Mouse (Mus musculus) CH12.LX (cell line): ENCODE measurements at regions not wholly inside any gene's neighbourhood (a gene's known extent, or its start where the extent isn't known, plus 50 kb on each side); places are given as distances from the start of the nearest gene placed in this dataset.

Source experiments
- DNase-seq: peaks from one replicate; pipeline ENCODE4 v3.0.0-alpha.2; 2013; ENCODE audit errors: extremely low read depth
- H3K27ac ChIP-seq: 2 replicates; pipeline ENCODE4 v1.5.1; 2012; ENCODE audit warnings: low read depth, mild to moderate bottlenecking, control low read depth, moderate library complexity; ENCODE audit not compliant: insufficient read depth
- H3K27me3 ChIP-seq: replicated peaks from 2 replicates; pipeline ENCODE3; 2012; ENCODE audit warnings: inconsistent platforms
- H3K36me3 ChIP-seq, 2 experiments: replicated peaks in 1 of 2; 2 replicates each; pipeline versions ENCODE3 to v1.6.1; 2012; ENCODE audit warnings: inconsistent platforms in 1 of 2, low read length in 1 of 2, mild to moderate bottlenecking in 1 of 2, mixed read lengths in 1 of 2, moderate library complexity in 1 of 2; ENCODE audit not compliant: control insufficient read depth in 1 of 2, insufficient read depth in 1 of 2
- H3K4me1 ChIP-seq, 2 experiments: 2 replicates each; pipeline ENCODE4 v1.6.1; 2012; ENCODE audit warnings: inconsistent platforms in 1 of 2, moderate library complexity in 1 of 2; ENCODE audit not compliant: insufficient read depth in 2 of 2, control insufficient read depth in 1 of 2
- H3K4me2 ChIP-seq: 2 replicates; pipeline ENCODE4 v1.6.1; 2012; ENCODE audit warnings: low read depth, mild to moderate bottlenecking, control low read depth; ENCODE audit not compliant: poor library complexity, insufficient read depth, severe bottlenecking
- H3K4me3 ChIP-seq, 3 experiments: fragments of 150-350 bp in 1 of 3; sonication (generic) in 1 of 3; replicated peaks in 1 of 3; 2 replicates each; pipeline versions ENCODE3 to v1.5.1; 2011 to 2012; ENCODE audit warnings: low read depth in 2 of 3, low read length in 2 of 3, mild to moderate bottlenecking in 2 of 3, moderate library complexity in 2 of 3, control low read depth in 1 of 3, improper control_type of control experiment in 1 of 3, inconsistent platforms in 1 of 3, mixed read lengths in 1 of 3; ENCODE audit not compliant: poor library complexity in 1 of 3
- H3K79me2 ChIP-seq: replicated peaks from 2 replicates; pipeline ENCODE4 v1.6.1; 2012; ENCODE audit warnings: mild to moderate bottlenecking, moderate library complexity; ENCODE audit not compliant: control insufficient read depth, poor library complexity, insufficient read depth, severe bottlenecking; ENCODE audit errors: extremely low read depth
- H3K9ac ChIP-seq: 2 replicates; pipeline ENCODE4 v1.6.1; 2012; ENCODE audit warnings: low read depth, mild to moderate bottlenecking, control low read depth, moderate library complexity; ENCODE audit not compliant: insufficient read depth
- H3K9me3 ChIP-seq: replicated peaks from 2 replicates; pipeline ENCODE3; 2012; ENCODE audit warnings: low read length, inconsistent platforms, mixed read lengths
- CHD1 ChIP-seq: IDR thresholded peaks from 2 replicates; pipeline ENCODE4 v1.6.1; 2012; ENCODE audit warnings: low read depth, low read length, improper control_type of control experiment, inconsistent platforms
- CTCF ChIP-seq, 2 experiments: IDR thresholded peaks in 1 of 2; conservative IDR thresholded peaks in 1 of 2; 2 replicates each; pipeline ENCODE4 v1.5.1; 2011 to 2012; ENCODE audit warnings: low read depth in 2 of 2, low read length in 2 of 2, improper control_type of control experiment in 1 of 2, inconsistent platforms in 1 of 2, mild to moderate bottlenecking in 1 of 2, moderate library complexity in 1 of 2
- JUN ChIP-seq: IDR thresholded peaks from 2 replicates; pipeline ENCODE4 v1.6.1; 2011; ENCODE audit warnings: low read depth, mild to moderate bottlenecking, low read length, improper control_type of control experiment, moderate library complexity; ENCODE audit not compliant: insufficient read depth
- MEF2A ChIP-seq: IDR thresholded peaks from 2 replicates; pipeline ENCODE4 v1.6.1; 2014; ENCODE audit warnings: low read depth, mild to moderate bottlenecking, inconsistent platforms, low read length, improper control_type of control experiment, borderline replicate concordance
- POLR2AphosphoS2 ChIP-seq: IDR thresholded peaks from 2 replicates; pipeline ENCODE4 v1.6.1; 2011; ENCODE audit warnings: low read depth, low read length, improper control_type of control experiment
- SMC3 ChIP-seq: IDR thresholded peaks from 2 replicates; pipeline ENCODE4 v1.6.1; 2011; ENCODE audit warnings: low read depth, low read length, improper control_type of control experiment
- USF1 ChIP-seq: IDR thresholded peaks from 2 replicates; pipeline ENCODE4 v1.6.1; 2014; ENCODE audit warnings: low read depth, mild to moderate bottlenecking, inconsistent platforms, low read length, improper control_type of control experiment
- USF2 ChIP-seq: conservative IDR thresholded peaks from 2 replicates; pipeline ENCODE4 v1.6.1; 2011; ENCODE audit warnings: low read depth, low read length, improper control_type of control experiment
- ZC3H11A ChIP-seq: IDR thresholded peaks from 2 replicates; pipeline ENCODE4 v1.6.1; 2012; ENCODE audit warnings: low read depth, mild to moderate bottlenecking, inconsistent platforms, low read length, improper control_type of control experiment
- dilution Hi-C: fragments of 300-500 bp; cut with MboI; formaldehyde crosslinking; loops from 2 replicates; pipeline ENCODE4 v1.14.3; 2020; ENCODE audit warnings: low sequenced_read_pairs; ENCODE audit not compliant: extremely low pct_unique_long_range_greater_than_20kb, extremely low pct_ligation_motif_present
- in situ Hi-C: fragments of 300-500 bp; cut with MboI; formaldehyde crosslinking; loops from 3 replicates; pipeline ENCODE4 v1.14.3; 2019; ENCODE audit warnings: low sequenced_read_pairs, low pct_ligation_motif_present, low pct_unique_long_range_greater_than_20kb, mixed read lengths

DNA sequence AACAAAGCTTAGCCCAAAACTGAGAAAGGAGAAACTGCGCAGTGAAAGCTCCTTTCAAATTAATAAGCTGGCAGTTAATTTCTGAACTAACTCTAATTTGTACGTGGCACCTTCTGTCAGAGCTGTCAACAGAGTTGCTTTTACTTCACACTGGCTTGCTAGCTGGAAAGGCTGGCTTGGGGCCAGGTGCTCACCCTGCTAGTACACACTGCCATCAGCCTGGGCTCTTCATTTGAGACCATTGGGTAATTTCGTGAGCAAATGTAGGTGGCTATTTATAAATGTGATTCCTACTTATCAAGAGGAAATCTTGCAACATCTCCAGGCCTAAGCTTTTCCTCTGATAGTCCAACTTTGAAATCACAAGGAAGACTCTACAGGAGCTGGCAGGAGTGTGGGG lies 244.5 kb upstream of the Tenm2 start:
- DNase-seq, result no peak
- no peaks in the 10 kb centered on the region for H3K79me2 ChIP-seq
- dilution Hi-C loops, result no loop called here

DNA sequence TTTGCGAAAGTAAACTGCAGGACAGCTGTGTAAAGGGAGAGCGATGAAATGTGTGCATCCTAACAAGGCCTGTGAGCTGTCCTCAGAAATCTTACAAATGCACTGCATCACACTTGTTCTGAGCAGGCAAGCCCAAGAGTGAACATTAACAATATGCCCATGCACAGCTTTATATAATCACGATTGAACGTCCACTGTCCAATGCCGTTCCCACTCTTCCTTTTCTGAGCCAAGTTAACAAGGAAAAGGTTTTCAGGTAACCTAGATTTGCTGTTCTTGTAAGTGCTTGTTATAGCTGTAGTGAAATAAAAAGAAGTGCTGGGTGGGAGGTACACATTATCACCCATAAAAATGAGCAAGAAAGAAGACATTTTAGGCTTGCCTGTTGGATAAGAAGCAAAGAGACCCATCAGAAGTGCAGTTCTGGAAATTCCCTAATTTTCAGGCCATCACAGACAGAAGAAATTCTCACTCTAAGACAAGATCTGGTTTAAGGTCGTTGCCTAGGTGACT lies 243.3 kb upstream of the Tenm2 start:
- in situ Hi-C loops, result no loop called here
- Histone ChIP-seq H3K27ac (no peak overlapping the region), H3K4me2 (no peak overlapping the region), H3K27me3 (no peaks in the 10 kb centered on the region), H3K9ac (no peak overlapping the region), H3K4me3 (no peak overlapping the region), H3K79me2 (no peaks in the 10 kb centered on the region), H3K36me3 (no peaks in the 10 kb centered on the region), H3K4me1 (no peaks in the 10 kb centered on the region), H3K9me3 (peaks cover 46% of the 10 kb centered on the region)
- TF ChIP-seq USF2 (no peak), ZC3H11A (no peak), CHD1 (no peak), CTCF (conservative IDR thresholded peaks at IDR 0.05 in 1 of 2, IDR thresholded peaks at IDR 0.05 in 1 of 2; ENCODE audit: low read depth in 2 of 2, low read length in 2 of 2) (no peak), POLR2AphosphoS2 (no peak)
- DNase-seq, result no peak
- dilution Hi-C loops, result no loop called here

More for the DNA sequence above, 244.5 kb upstream of the Tenm2 start:
- Histone ChIP-seq H3K4me1 (no peaks in the 10 kb centered on the region), H3K4me2 (no peak overlapping the region), H3K9me3 (peaks cover 46% of the 10 kb centered on the region), H3K9ac (no peak overlapping the region), H3K27ac (no peak overlapping the region), H3K27me3 (no peaks in the 10 kb centered on the region), H3K36me3 (no peaks in the 10 kb centered on the region)
- in situ Hi-C loops, result no loop called here
- no peak for TF ChIP-seq SMC3
- no peak for TF ChIP-seq JUN
- no peak for TF ChIP-seq USF1
- TF ChIP-seq, all 38 proteins: peak for 0
- no peak overlapping the region for H3K4me3 ChIP-seq

DNA sequence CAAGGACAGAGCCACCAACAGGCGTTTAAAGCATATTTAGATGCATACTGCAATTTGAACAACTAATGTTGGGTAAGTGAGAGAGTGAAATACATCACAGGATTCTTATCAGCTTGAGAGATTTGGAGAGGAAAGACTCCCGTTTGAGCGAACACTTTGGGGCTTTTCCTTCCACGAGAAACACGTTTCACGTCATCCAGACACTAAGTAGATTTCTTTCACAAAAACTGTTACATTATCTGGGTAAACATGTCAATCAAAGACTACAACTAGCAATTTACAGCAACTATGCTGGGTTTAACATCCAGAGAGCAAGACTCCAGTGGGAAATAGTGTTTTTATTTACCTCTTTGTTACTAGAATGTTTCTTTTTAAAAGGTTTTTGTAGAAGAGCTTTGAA lies 238.3 kb upstream of the Tenm2 start:
- no peaks in the 10 kb centered on the region for H3K79me2 ChIP-seq
- H3K27me3 ChIP-seq, result no peaks in the 10 kb centered on the region
- no peaks in the 10 kb centered on the region for H3K4me1 ChIP-seq
- dilution Hi-C loops, result no loop called here
- H3K4me2 ChIP-seq, result no peak overlapping the region
- H3K9me3 ChIP-seq, result peaks cover 50% of the 10 kb centered on the region
- H3K36me3 ChIP-seq, result no peaks in the 10 kb centered on the region
- H3K27ac ChIP-seq, result no peak overlapping the region
- H3K9ac ChIP-seq, result no peak overlapping the region
- TF ChIP-seq MEF2A, result no peak
- no peak overlapping the region for H3K4me3 ChIP-seq
- DNase-seq, result no peak
- in situ Hi-C loops, result no loop called here
